ENCODE assay signal across 7 mouse cellular contexts in genomic region chr7:27167475-27168094, GRCm38 (mm10). TPM values are rescaled to one million over a fixed set of nuclear protein-coding genes. Genes with fewer than 3 reads are reported as not detected.
A peak's percentile ranks its signal among the peaks of the same experiment; 100 is the strongest.
DNase-seq lines count a peak whose midpoint lies in the region; ATAC-seq and TF ChIP-seq lines count a peak whose summit lies in the region.

No protein-coding gene starts in this region.

- DNase-seq in lung, adult 18-20 months: no peak
- DNase-seq in forebrain, embryonic 14.5 days (ENCODE audit: low spot score): no peak
- DNase-seq in limb, embryonic 14.5 days (ENCODE audit: low spot score): no peak
- DNase-seq in right cerebral cortex, postnatal 36 days (ENCODE audit: low spot score in 2 of 2): no peak
- DNase-seq in ovary, postnatal 36 days (ENCODE audit: low spot score): no peak

- H3K9me3 ChIP-seq in lung, embryonic 15.5 days: no peaks in the 10 kb centered on the region
- H3K9me3 ChIP-seq in forebrain, embryonic 14.5 days (replicated peaks; ENCODE audit: control insufficient read depth, low read length): no peaks in the 10 kb centered on the region
- no peaks in the 10 kb centered on the region for H3K9me3 ChIP-seq in limb, embryonic 14.5 days (ENCODE audit: control insufficient read depth, low read length)

- no peak for TF ChIP-seq CTCF in small intestine, adult 2 months (IDR thresholded peaks at IDR 0.05; ENCODE audit: extremely low read depth, insufficient read length, insufficient replicate concordance, low read depth, low read length)

- peaks cover 36% of the 10 kb centered on the region for H3K4me1 ChIP-seq in lung, embryonic 15.5 days
- H3K4me1 ChIP-seq in forebrain, embryonic 14.5 days (ENCODE audit: control insufficient read depth, insufficient read depth, low read length): peaks cover 37% of the 10 kb centered on the region
- peaks cover 29% of the 10 kb centered on the region for H3K4me1 ChIP-seq in limb, embryonic 14.5 days (ENCODE audit: control insufficient read depth, insufficient read depth, low read length)
- H3K4me1 ChIP-seq in small intestine, adult 2 months (ENCODE audit: control insufficient read depth, insufficient read depth, insufficient read length, low read length): peaks cover 28% of the 10 kb centered on the region

- ATAC-seq in lung, embryonic 15.5 days (ENCODE audit: borderline replicate concordance, extremely low read depth, low FRiP score, low TSS enrichment): no peak
- no peak for ATAC-seq in forebrain, embryonic 14.5 days
- ATAC-seq in limb, embryonic 14.5 days (ENCODE audit: low FRiP score, low read depth): no peak

- H3K27me3 ChIP-seq in lung, embryonic 15.5 days: no peaks in the 10 kb centered on the region
- no peaks in the 10 kb centered on the region for H3K27me3 ChIP-seq in forebrain, embryonic 14.5 days (replicated peaks; ENCODE audit: control insufficient read depth, insufficient read depth, low read length)
- H3K27me3 ChIP-seq in limb, embryonic 14.5 days (ENCODE audit: control insufficient read depth, insufficient read depth, low read length): no peaks in the 10 kb centered on the region
- H3K27me3 ChIP-seq in small intestine, adult 2 months (ENCODE audit: control insufficient read depth, insufficient read depth, low read length): no peaks in the 10 kb centered on the region

- H3K36me3 ChIP-seq in lung, embryonic 15.5 days: peaks cover 34% of the 10 kb centered on the region; the same call in 1 of the 2 replicates
- H3K36me3 ChIP-seq in forebrain, embryonic 14.5 days (ENCODE audit: control insufficient read depth, insufficient read depth, low read length): peaks cover 41% of the 10 kb centered on the region
- peaks cover 58% of the 10 kb centered on the region for H3K36me3 ChIP-seq in limb, embryonic 14.5 days (ENCODE audit: control insufficient read depth, insufficient read depth, low read length)
- peaks cover 10% of the 10 kb centered on the region for H3K36me3 ChIP-seq in small intestine, adult 2 months (ENCODE audit: control insufficient read depth, insufficient read depth, low read length)

- TF ChIP-seq POLR2A in limb, embryonic 14.5 days (IDR thresholded peaks at IDR 0.05; ENCODE audit: borderline replicate concordance, extremely low read depth, insufficient read depth, insufficient read length): no peak
- no peak for TF ChIP-seq POLR2A in small intestine, adult 2 months (IDR thresholded peaks at IDR 0.05; ENCODE audit: low read depth, low read length)

- H3K4me2 ChIP-seq in lung, embryonic 15.5 days: peak overlapping the region; percentile 85
- peak overlapping the region; percentile 78 for H3K4me2 ChIP-seq in forebrain, embryonic 14.5 days (ENCODE audit: low read length)
- peak overlapping the region; percentile 72 for H3K4me2 ChIP-seq in limb, embryonic 14.5 days (replicated peaks; ENCODE audit: low read depth, low read length, severe bottlenecking)

- 74% methylated on average over 11 of the region's 11 CpGs for WGBS in lung, embryonic 15.5 days
- WGBS in forebrain, embryonic 14.5 days: 79% methylated on average over 11 of the region's 11 CpGs
- WGBS in limb, embryonic 14.5 days: 76% methylated on average over 11 of the region's 11 CpGs
- WGBS in small intestine, adult 2 months: 64% methylated on average over 11 of the region's 11 CpGs

- peak overlapping the region; percentile 99 for H3K27ac ChIP-seq in lung, embryonic 15.5 days
- peak overlapping the region; percentile 98 for H3K27ac ChIP-seq in forebrain, embryonic 14.5 days (ENCODE audit: low read depth, low read length)
- peak overlapping the region; percentile 92 for H3K27ac ChIP-seq in limb, embryonic 14.5 days (replicated peaks; ENCODE audit: low read depth, low read length)
- peak overlapping the region; percentile 95 for H3K27ac ChIP-seq in small intestine, adult 2 months (ENCODE audit: insufficient read depth, low read depth, low read length)

- peak overlapping the region; percentile 82; the same call in 1 of the 2 replicates for H3K9ac ChIP-seq in lung, embryonic 15.5 days
- H3K9ac ChIP-seq in forebrain, embryonic 14.5 days (ENCODE audit: low read length): peak overlapping the region; percentile 90
- H3K9ac ChIP-seq in limb, embryonic 14.5 days (ENCODE audit: low read depth, low read length, severe bottlenecking): peak overlapping the region; percentile 86; the same call in 1 of the 2 replicates

- H3K4me3 ChIP-seq in lung, embryonic 15.5 days: peak overlapping the region; percentile 60
- peak overlapping the region; percentile 72 for H3K4me3 ChIP-seq in forebrain, embryonic 14.5 days (ENCODE audit: low read depth, low read length)
- peak overlapping the region; percentile 66 for H3K4me3 ChIP-seq in limb, embryonic 14.5 days (replicated peaks; ENCODE audit: low read length)
- H3K4me3 ChIP-seq in small intestine, adult 2 months (ENCODE audit: low read depth, low read length): peak overlapping the region; percentile 81

RNA-seq across cellular contexts. Expression of gene Egln2, which starts 1.0 kb away (rescaled TPM):
- polyA plus RNA-seq in lung, embryonic 15.5 days (2015; fragmentation: Nextera tagmentation; extraction: Ambion mirVana): 82.3 and 83.5 TPM in 2 replicates
- polyA plus RNA-seq in forebrain, embryonic 14.5 days (2014; fragmentation: Nextera tagmentation; extraction: Ambion mirVana): 42.2 and 54.2 TPM in 2 replicates
- polyA plus RNA-seq in limb, embryonic 14.5 days (2012; rRNA removed): 88.3 and 96.4 TPM in 2 replicates
- polyA plus RNA-seq in limb, embryonic 14.5 days (2014; fragmentation: Nextera tagmentation; extraction: Ambion mirVana): 41.9 and 49.2 TPM in 2 replicates
- polyA plus RNA-seq in small intestine, adult 2 months (2012; rRNA removed): 64.8 and 129 TPM in 2 replicates

RNA-seq across cellular contexts. Expression of gene Rab4b, which starts 11.1 kb away (rescaled TPM):
- 71.4 and 71.6 TPM in 2 replicates for polyA plus RNA-seq in lung, embryonic 15.5 days (2015; fragmentation: Nextera tagmentation; extraction: Ambion mirVana)
- 69.8 and 75.8 TPM in 2 replicates for polyA plus RNA-seq in forebrain, embryonic 14.5 days (2014; fragmentation: Nextera tagmentation; extraction: Ambion mirVana)
- polyA plus RNA-seq in limb, embryonic 14.5 days (2012; rRNA removed): 78.3 and 93.5 TPM in 2 replicates
- 61.5 and 70.9 TPM in 2 replicates for polyA plus RNA-seq in limb, embryonic 14.5 days (2014; fragmentation: Nextera tagmentation; extraction: Ambion mirVana)
- 42.9 and 77.3 TPM in 2 replicates for polyA plus RNA-seq in small intestine, adult 2 months (2012; rRNA removed)

RNA-seq across cellular contexts. Expression of gene Gm21983, which starts 13.3 kb away (rescaled TPM):
- polyA plus RNA-seq in lung, embryonic 15.5 days (2015; fragmentation: Nextera tagmentation; extraction: Ambion mirVana): 2.4 and 3.5 TPM in 2 replicates
- polyA plus RNA-seq in forebrain, embryonic 14.5 days (2014; fragmentation: Nextera tagmentation; extraction: Ambion mirVana): not detected in 2 replicates
- polyA plus RNA-seq in limb, embryonic 14.5 days (2012; rRNA removed): 5.2 and 9.0 TPM in 2 replicates
- polyA plus RNA-seq in limb, embryonic 14.5 days (2014; fragmentation: Nextera tagmentation; extraction: Ambion mirVana): 0.58 and 0.62 TPM in 2 replicates
- polyA plus RNA-seq in small intestine, adult 2 months (2012; rRNA removed): 0.23 TPM in 1 of 2 replicates, not detected in the other

RNA-seq across cellular contexts. Expression of gene Mia, which starts 13.4 kb away (rescaled TPM):
- 150 and 170 TPM in 2 replicates for polyA plus RNA-seq in lung, embryonic 15.5 days (2015; fragmentation: Nextera tagmentation; extraction: Ambion mirVana)
- polyA plus RNA-seq in forebrain, embryonic 14.5 days (2014; fragmentation: Nextera tagmentation; extraction: Ambion mirVana): 11.9 and 15.6 TPM in 2 replicates
- polyA plus RNA-seq in limb, embryonic 14.5 days (2012; rRNA removed): 193 and 236 TPM in 2 replicates
- 147 and 156 TPM in 2 replicates for polyA plus RNA-seq in limb, embryonic 14.5 days (2014; fragmentation: Nextera tagmentation; extraction: Ambion mirVana)
- polyA plus RNA-seq in small intestine, adult 2 months (2012; rRNA removed): 9.6 TPM in 1 of 2 replicates, not detected in the other

RNA-seq across cellular contexts. Expression of gene Cyp2t4, which starts 14.1 kb away (rescaled TPM):
- 0.10 and 0.24 TPM in 2 replicates for polyA plus RNA-seq in lung, embryonic 15.5 days (2015; fragmentation: Nextera tagmentation; extraction: Ambion mirVana)
- 0.28 TPM in 1 of 2 replicates, not detected in the other for polyA plus RNA-seq in forebrain, embryonic 14.5 days (2014; fragmentation: Nextera tagmentation; extraction: Ambion mirVana)
- polyA plus RNA-seq in limb, embryonic 14.5 days (2012; rRNA removed): not detected in 2 replicates
- not detected in 2 replicates for polyA plus RNA-seq in limb, embryonic 14.5 days (2014; fragmentation: Nextera tagmentation; extraction: Ambion mirVana)
- polyA plus RNA-seq in small intestine, adult 2 months (2012; rRNA removed): not detected in 2 replicates
